Mouse (Mus musculus): Measurements from ENCODE around the gene U2af2.

GRCm38 (mm10) chr7:5086921-5087440 lies 25.0 kb downstream of the U2af2 start:
- TF ChIP-seq CTCF (IDR thresholded peaks at IDR 0.05) (no peak), EP300 (IDR thresholded peaks at IDR 0.05) (no peak)
